Mouse (Mus musculus) embryonic facial prominence, embryonic 10.5 days (tissue): Measurements from ENCODE around the gene Hoxd12. TPM values are rescaled to one million over a fixed set of nuclear protein-coding genes. Genes with fewer than 3 reads are reported as not detected.

Source experiments
- DNase-seq: peaks from one replicate; pipeline ENCODE4 v3.0.0-alpha.2; 2017; ENCODE audit warnings: low spot score
- H3K27ac ChIP-seq: fragments of 300-500 bp; sonication (generic); replicated peaks from 2 replicates; pipeline ENCODE4 v1.5.1; 2016; ENCODE audit warnings: mild to moderate bottlenecking
- H3K27me3 ChIP-seq: fragments of 300-500 bp; sonication (generic); replicated peaks from 2 replicates; pipeline ENCODE4 v1.6.1; 2016; ENCODE audit warnings: low read depth, mild to moderate bottlenecking; ENCODE audit not compliant: poor library complexity, severe bottlenecking
- H3K36me3 ChIP-seq: fragments of 300-500 bp; sonication (generic); replicated peaks from 2 replicates; pipeline ENCODE4 v1.6.1; 2016; ENCODE audit warnings: mild to moderate bottlenecking, moderate library complexity
- H3K4me1 ChIP-seq: fragments of 300-500 bp; sonication (generic); 2 replicates; pipeline ENCODE4 v1.6.1; 2016
- H3K4me3 ChIP-seq: fragments of 300-500 bp; sonication (generic); 2 replicates; pipeline ENCODE4 v1.5.1; 2016; ENCODE audit warnings: mild to moderate bottlenecking, moderate library complexity
- H3K9me3 ChIP-seq: fragments of 300-500 bp; sonication (generic); 2 replicates; pipeline ENCODE4 v1.6.1; 2016; ENCODE audit warnings: mild to moderate bottlenecking
- WGBS: fragments of 180-500 bp; shearing (Covaris S2); methylation state at CpG from one replicate; pipeline ENCODE4 v1.1.7; 2016; 5-methylcytosine and 5-hydroxymethylcytosine counted together
- polyA plus RNA-seq: library from polyadenylated mRNA; unstranded; fragments of >200 nt; fragmentation: Nextera tagmentation; extraction: Ambion mirVana; gene quantifications from 2 replicates; pipeline ENCODE4 v1.2.1, GENCODE M21; 2016

Gene Hoxd12
- not detected in 2 replicates for polyA plus RNA-seq

DNA sequence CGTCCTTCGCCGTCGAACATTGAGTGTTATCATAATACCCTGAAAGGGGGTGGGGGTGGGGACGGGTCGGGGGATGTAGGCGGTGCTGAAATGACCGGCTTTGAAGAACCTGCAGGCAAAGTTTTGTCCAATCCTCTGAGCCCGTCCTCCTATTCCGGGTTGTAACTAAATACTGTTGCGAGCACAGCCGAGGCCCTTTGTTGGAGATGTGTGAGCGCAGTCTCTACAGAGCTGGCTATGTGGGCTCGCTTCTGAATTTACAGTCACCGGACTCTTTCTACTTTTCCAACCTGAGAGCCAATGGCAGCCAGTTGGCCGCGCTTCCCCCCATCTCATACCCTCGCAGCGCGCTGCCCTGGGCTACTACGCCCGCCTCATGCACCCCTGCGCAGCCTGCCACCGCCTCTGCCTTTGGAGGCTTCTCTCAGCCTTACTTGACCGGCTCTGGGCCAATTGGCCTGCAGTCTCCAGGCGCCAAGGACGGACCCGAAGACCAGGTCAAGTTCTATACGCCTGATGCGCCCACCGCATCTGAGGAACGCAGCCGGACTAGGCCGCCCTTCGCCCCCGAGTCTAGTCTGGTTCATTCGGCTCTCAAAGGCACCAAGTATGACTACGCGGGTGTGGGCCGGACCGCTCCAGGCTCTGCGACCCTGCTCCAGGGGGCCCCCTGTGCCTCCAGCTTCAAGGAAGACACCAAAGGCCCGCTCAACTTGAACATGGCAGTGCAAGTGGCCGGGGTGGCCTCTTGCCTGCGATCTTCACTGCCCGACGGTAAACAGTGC is at the start of gene Hoxd12:
TSS of gene Hoxd12 (plus strand) at position 133 of the 785 bp plus-strand sequence.
- 3% methylated on average over 47 of the region's 47 CpGs for WGBS
- Histone ChIP-seq H3K4me1 (peaks cover 15% of the 10 kb centered on the region), H3K36me3 (no peaks in the 10 kb centered on the region), H3K4me3 (no peak within 1 kb of the TSS), H3K27me3 (peaks cover 100% of the 10 kb centered on the region), H3K9me3 (no peaks in the 10 kb centered on the region), H3K27ac (no peak within 1 kb of the TSS)
- DNase-seq, result peak; percentile 50

DNA sequence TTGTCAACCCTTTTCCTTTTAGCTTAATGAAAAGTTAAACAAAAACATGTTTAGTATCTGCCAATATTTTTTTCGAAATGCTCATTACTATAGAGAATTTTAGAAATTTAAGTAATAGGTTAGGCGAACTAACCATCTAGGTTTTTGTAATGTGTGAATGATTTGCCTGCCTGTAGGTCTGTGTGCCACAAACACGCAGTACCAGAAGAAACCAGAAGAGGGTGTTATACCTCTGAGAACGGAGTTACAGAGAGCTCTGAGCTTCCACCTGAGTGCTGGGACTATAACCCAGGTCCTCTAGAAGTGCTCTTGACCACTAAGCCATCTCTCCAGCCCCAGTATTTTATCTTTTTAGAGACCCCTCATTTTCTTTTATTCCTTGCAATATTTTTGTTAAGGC is 39.4 kb upstream of the Hoxd12 start:
- Histone ChIP-seq H3K36me3 (no peaks in the 10 kb centered on the region), H3K9me3 (no peaks in the 10 kb centered on the region), H3K4me1 (no peaks in the 10 kb centered on the region), H3K4me3 (no peak overlapping the region), H3K27me3 (0 out of 2 replicates have a peak, but pooled peaks cover 4% of the 10 kb centered on the region), H3K27ac (no peak overlapping the region)
- DNase-seq, result no peak
- 69% methylated on average over 4 of the region's 4 CpGs for WGBS

DNA sequence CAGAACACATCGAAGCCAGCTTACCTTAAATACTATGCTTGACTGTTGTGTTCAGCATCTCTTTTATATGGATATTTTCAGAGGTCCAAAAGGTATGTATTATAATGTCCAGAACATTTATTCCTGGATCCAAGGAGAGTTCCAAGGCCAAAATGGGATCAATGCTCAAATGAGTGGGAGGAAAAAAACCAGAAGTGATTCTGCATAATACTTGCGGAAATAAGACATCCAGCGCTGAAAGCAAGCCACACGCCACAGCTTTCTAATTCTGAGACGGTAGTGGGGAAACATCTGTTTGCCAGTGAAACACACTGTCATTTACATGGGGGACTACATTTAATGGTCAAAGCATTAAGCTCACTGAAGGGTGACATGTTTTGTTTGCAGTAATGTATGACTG is 32.4 kb upstream of the Hoxd12 start:
- Histone ChIP-seq H3K27me3 (peaks cover 57% of the 10 kb centered on the region), H3K4me1 (no peaks in the 10 kb centered on the region), H3K27ac (no peak overlapping the region), H3K4me3 (no peak overlapping the region), H3K9me3 (no peaks in the 10 kb centered on the region), H3K36me3 (no peaks in the 10 kb centered on the region)
- DNase-seq, result no peak
- 79% methylated on average over 5 of the region's 5 CpGs for WGBS

DNA sequence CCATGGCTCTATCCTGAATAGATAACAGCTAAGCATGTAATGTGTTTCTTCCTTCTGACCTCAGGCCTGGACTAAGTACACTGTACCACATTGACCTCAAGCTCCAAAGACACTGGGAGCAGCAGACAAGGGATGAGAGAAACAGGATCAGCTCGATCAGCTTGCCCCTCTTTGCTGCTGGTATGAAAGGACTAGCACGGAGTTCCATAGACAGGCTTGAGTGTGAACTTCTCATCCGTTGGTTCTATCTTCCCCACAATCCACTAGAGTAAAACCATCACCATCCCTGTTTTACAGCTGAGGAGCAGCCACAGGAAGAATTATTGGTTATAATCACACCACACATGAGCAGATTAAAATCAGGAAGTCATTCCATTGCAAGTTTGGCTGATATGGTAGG is 29.2 kb upstream of the Hoxd12 start:
- Histone ChIP-seq H3K36me3 (no peaks in the 10 kb centered on the region), H3K27me3 (peaks cover 84% of the 10 kb centered on the region), H3K4me3 (no peak overlapping the region), H3K9me3 (no peaks in the 10 kb centered on the region), H3K4me1 (no peaks in the 10 kb centered on the region), H3K27ac (no peak overlapping the region)
- no peak for DNase-seq
- WGBS, result 84% methylated on average over 3 of the region's 3 CpGs

- Histone ChIP-seq H3K4me3 (no peak overlapping the region), H3K9me3 (no peaks in the 10 kb centered on the region), H3K4me1 (no peaks in the 10 kb centered on the region), H3K27me3 (peaks cover 98% of the 10 kb centered on the region), H3K27ac (no peak overlapping the region), H3K36me3 (no peaks in the 10 kb centered on the region)
- 13% methylated on average over 7 of the region's 7 CpGs for WGBS
- no peak for DNase-seq
These were observed 27.5 kb upstream of the Hoxd12 start for GRCm38 (mm10) chr2:74647082-74647864.

DNA sequence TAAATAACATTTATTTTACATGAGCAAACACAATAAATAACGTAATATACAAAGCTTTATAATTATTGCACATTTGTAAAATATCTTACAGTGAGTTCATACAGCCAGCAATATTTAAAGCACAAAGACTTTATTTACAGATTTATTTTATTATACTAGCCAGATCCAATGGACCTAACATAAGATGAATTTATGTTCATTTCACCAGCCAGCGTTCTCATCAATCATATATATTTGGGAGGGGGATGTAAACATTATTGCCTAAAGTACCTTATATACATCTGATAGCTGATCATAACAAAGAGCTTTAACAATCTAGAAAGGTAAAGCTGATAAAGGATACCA is 21.8 kb upstream of the Hoxd12 start:
- Histone ChIP-seq H3K27ac (no peak overlapping the region), H3K27me3 (peaks cover 98% of the 10 kb centered on the region), H3K9me3 (no peaks in the 10 kb centered on the region), H3K4me3 (no peak overlapping the region), H3K36me3 (no peaks in the 10 kb centered on the region), H3K4me1 (peaks cover 13% of the 10 kb centered on the region)
- no peak for DNase-seq
- 38% methylated on average over 2 of the region's 2 CpGs for WGBS

GRCm38 (mm10) chr2:74653781-74654535 is 20.9 kb upstream of the Hoxd12 start:
- H3K4me3 ChIP-seq, result no peak overlapping the region
- DNase-seq, result no peak
- no peaks in the 10 kb centered on the region for H3K36me3 ChIP-seq
- no peak overlapping the region for H3K27ac ChIP-seq
- peaks cover 98% of the 10 kb centered on the region for H3K27me3 ChIP-seq
- 13% methylated on average over 17 of the region's 17 CpGs for WGBS
- H3K9me3 ChIP-seq, result no peaks in the 10 kb centered on the region
- peaks cover 18% of the 10 kb centered on the region for H3K4me1 ChIP-seq

DNA sequence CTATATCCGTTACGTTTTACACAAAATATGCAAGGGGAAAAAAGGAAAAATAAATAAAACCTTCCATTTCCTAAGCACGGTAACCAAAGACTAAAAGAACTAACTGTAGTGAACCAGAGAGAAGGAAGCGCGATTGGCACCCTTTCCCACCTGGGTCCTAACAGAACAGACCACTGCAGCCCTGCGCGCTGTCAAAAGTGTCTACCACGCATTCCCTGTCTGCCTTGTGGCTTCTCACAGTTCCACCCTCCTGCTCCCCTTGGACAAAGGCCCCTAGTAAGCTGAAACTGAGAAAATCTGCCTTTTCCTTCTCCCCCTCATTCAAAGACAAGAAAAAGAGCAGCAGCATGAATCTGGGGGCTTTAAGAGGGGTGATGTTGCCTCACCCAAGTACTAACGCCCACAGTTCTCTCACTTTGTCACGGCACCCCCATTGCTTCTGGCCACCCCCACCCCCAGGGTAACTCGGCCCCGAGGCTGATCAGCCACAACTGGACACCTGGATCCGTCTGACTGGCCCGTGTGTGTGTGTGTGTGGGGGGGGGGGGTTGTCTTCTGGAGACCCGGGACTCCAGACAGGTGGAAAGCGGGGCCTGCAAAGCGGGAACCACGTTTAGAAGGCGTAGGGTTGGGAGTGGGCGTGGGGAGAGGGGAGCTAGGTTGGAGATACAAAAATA is 19.9 kb upstream of the Hoxd12 start:
- Histone ChIP-seq H3K27me3 (peaks cover 98% of the 10 kb centered on the region), H3K4me1 (peaks cover 19% of the 10 kb centered on the region), H3K9me3 (no peaks in the 10 kb centered on the region), H3K4me3 (no peak overlapping the region), H3K36me3 (no peaks in the 10 kb centered on the region), H3K27ac (no peak overlapping the region)
- WGBS, result 3% methylated on average over 20 of the region's 20 CpGs
- DNase-seq, result no peak

GRCm38 (mm10) chr2:74655420-74655781 is 19.4 kb upstream of the Hoxd12 start:
- Histone ChIP-seq H3K27ac (no peak overlapping the region), H3K36me3 (no peaks in the 10 kb centered on the region), H3K27me3 (peaks cover 98% of the 10 kb centered on the region), H3K4me3 (peak overlapping the region; percentile 48), H3K9me3 (no peaks in the 10 kb centered on the region), H3K4me1 (peaks cover 19% of the 10 kb centered on the region)
- peak; percentile 60 for DNase-seq
- under 1% methylated on average over 46 of the region's 47 CpGs for WGBS

DNA sequence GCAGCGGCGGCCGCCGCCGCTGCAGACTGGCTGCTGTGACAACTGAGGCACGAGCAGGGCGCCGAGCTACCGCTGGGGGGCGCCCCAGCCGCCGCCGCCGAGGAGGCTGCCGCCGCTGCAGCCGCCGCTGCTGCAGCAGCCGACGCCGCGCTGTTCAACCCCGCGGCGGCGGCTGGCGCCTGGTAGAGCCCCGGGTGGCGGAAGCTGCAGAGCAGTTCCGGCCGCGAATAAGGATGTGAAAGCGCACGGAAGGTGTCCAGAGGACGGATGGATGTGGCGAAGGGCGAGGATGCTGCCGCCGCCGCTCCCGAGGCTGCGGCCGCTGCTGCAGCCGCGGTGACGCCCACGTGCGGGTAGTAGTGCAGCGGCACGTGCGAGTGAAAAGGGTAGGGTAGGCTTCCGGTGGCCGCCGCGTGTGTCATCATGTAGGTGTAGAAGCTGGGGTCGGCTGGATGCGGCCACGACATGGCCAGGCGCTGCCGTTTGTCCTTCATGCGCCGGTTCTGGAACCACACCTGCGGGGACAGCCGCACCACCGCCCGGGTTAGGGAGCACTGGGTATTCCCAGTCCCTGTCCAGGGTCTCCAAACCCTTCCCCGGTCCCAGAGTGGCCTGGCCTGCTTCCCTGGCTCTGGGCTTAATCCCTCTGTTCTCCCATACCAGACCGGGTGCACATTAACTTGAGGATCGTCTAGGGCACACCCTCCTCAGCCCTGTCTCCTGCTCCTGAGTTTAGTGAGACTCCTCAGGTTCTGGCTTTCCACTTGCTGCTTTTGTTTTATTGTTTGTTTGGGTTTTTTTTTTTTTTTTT is 18.8 kb upstream of the Hoxd12 start:
- peak overlapping the region; percentile 48 for H3K4me3 ChIP-seq
- DNase-seq, result peak; percentile 70
- peaks cover 98% of the 10 kb centered on the region for H3K27me3 ChIP-seq
- no peak overlapping the region for H3K27ac ChIP-seq
- peaks cover 19% of the 10 kb centered on the region for H3K4me1 ChIP-seq
- no peaks in the 10 kb centered on the region for H3K9me3 ChIP-seq
- H3K36me3 ChIP-seq, result no peaks in the 10 kb centered on the region
- 2% methylated on average over 69 of the region's 69 CpGs for WGBS

DNA sequence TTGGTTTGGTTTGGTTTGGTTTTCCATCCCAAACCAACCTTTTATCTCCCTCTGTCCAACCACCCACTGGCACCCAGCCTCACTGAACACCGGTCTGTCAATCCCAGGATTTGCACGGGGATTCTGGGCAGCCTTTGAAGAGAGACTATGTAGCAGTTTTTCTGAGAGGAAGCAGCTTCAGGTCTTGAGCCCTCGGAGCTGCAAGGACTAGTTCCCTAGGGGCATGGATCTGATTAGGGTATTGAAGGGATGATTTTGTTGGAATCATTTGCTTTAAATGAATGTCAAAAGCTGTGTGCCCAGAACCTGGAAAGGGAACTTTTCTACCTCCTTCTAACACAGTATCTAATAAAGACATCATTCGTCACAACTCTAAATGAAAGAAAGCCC is 18.2 kb upstream of the Hoxd12 start:
- Histone ChIP-seq H3K27ac (no peak overlapping the region), H3K4me1 (peaks cover 21% of the 10 kb centered on the region), H3K4me3 (no peak overlapping the region), H3K27me3 (peaks cover 98% of the 10 kb centered on the region), H3K9me3 (no peaks in the 10 kb centered on the region), H3K36me3 (no peaks in the 10 kb centered on the region)
- no peak for DNase-seq
- 5% methylated on average over 4 of the region's 4 CpGs for WGBS
